Mouse (Mus musculus) megakaryocyte, embryonic 14.5 days (primary cell): ENCODE measurements around the gene F12.

Experiments
- FLI1 ChIP-seq: IDR thresholded peaks from 2 replicates; pipeline ENCODE4 v1.6.1; 2012; ENCODE audit warnings: low read length, inconsistent platforms, mixed read lengths
- GATA1 ChIP-seq: IDR thresholded peaks from 3 replicates; pipeline ENCODE4 v1.6.1; 2012; ENCODE audit warnings: mixed read lengths, low read length, inconsistent platforms, borderline replicate concordance

DNA sequence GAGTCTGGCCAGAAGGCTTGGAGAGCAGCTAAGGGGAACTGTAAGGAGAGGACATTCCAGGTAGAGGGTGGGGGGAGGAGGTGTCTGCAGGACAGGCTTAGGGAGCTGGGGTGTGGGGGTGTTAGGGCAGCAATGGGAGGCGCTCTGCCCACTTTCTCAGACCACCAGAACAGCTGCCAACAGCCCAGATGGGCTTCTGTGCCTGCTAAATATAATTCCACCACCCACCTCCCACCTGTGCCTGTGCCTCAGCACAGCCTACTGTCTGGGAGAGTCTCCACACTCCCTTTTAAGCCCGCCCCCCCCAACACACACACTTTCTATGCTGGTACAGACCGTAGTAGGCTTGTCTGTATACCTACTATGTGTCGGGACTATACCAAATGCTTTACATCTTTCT is 44.8 kb downstream of the F12 start:
- TF ChIP-seq GATA1 (no peak), FLI1 (no peak)
